Mouse (Mus musculus) layer of hippocampus, postnatal 10 days (tissue): ENCODE results near the gene Hfe2. TPM values are rescaled to one million over a fixed set of nuclear protein-coding genes. Genes with fewer than 3 reads are reported as not detected.

Source experiments
- DNase-seq, 2 experiments: peaks; one replicate each; pipeline ENCODE4 v3.0.0; 2021; ENCODE audit warnings: low spot score in 2 of 2
- total RNA-seq, 2 experiments: library from RNA; stranded (reverse); gene quantifications; 2 replicates each; pipeline ENCODE4 v1.2.3; 2021

The Hfe2 gene
- total RNA-seq, 2 experiments from 2014 or later: 0.41 to 0.49 TPM

DNA sequence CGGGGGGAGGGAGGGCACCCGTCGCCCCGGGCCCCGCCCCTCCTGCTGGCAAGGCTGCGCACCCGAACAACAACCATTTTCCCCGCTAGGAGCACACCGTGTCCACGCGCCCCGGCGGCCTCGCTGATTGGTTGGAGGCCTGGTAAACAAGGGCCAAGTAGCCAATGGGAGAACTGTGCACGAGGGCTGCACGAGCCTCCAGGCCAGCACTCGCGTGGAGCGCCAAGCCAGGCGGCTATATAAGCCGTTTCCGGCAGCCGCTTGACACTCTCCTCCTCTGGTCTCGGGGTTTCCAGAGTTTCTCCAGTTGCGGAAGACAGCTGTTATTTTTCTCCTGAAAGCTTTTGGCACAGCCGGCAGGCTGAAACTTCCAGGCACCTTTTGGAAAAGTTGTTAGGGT, 32.7 kb downstream of the Hfe2 start, which contains the start of gene Txnip:
Gene Txnip, plus strand, starts transcription at position 264 of the 400 bp plus-strand sequence.
- peak; percentile 98 to 99 for DNase-seq

DNA sequence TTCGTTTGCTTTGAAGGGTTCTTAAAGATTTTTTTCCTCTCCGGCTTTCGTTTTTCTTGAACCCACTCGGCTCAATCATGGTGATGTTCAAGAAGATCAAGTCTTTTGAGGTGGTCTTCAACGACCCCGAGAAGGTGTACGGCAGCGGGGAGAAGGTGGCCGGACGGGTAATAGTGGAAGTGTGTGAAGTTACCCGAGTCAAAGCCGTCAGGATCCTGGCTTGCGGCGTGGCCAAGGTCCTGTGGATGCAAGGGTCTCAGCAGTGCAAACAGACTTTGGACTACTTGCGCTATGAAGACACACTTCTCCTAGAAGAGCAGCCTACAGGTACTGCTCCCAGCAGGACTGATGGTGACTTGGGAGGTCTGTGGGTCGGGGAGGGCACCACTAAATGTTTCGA, 33.2 kb downstream of the Hfe2 start:
- DNase-seq: no peak

DNA sequence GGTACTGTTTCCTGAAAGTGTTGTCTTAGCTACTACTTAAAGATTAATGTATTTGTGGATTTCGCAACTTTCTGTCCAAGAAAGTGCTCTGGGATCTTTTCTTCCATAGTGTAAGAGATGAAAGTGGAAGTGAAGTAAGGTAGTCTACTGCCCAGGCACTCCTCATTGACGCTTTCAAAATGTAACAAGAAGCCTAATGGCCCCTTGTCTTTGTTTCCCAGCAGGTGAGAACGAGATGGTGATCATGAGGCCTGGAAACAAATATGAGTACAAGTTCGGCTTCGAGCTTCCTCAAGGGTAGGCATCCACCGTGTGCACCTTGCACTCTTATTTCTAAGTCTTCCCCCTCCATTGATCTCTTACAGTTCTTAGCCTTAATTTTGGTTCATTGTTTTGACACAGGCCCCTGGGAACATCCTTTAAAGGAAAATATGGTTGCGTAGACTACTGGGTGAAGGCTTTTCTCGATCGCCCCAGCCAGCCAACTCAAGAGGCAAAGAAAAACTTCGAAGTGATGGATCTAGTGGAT, 33.8 kb downstream of the Hfe2 start:
- no peak for DNase-seq

DNA sequence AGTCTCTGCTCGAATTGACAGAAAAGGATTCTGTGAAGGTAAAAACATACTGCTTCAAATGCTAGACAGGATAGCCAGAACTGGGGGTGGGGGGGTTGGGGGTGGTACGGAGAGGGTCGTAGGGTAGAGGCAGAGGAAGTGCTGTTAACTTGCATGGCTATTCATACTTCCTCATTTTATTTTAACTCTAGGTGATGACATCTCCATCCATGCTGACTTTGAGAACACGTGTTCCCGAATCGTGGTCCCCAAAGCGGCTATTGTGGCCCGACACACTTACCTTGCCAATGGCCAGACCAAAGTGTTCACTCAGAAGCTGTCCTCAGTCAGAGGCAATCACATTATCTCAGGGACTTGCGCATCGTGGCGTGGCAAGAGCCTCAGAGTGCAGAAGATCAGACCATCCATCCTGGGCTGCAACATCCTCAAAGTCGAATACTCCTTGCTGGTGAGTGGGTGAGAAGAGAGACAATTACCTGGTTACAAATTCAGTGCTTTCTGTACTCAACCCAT, 34.5 kb downstream of the Hfe2 start:
- no peak for DNase-seq

DNA sequence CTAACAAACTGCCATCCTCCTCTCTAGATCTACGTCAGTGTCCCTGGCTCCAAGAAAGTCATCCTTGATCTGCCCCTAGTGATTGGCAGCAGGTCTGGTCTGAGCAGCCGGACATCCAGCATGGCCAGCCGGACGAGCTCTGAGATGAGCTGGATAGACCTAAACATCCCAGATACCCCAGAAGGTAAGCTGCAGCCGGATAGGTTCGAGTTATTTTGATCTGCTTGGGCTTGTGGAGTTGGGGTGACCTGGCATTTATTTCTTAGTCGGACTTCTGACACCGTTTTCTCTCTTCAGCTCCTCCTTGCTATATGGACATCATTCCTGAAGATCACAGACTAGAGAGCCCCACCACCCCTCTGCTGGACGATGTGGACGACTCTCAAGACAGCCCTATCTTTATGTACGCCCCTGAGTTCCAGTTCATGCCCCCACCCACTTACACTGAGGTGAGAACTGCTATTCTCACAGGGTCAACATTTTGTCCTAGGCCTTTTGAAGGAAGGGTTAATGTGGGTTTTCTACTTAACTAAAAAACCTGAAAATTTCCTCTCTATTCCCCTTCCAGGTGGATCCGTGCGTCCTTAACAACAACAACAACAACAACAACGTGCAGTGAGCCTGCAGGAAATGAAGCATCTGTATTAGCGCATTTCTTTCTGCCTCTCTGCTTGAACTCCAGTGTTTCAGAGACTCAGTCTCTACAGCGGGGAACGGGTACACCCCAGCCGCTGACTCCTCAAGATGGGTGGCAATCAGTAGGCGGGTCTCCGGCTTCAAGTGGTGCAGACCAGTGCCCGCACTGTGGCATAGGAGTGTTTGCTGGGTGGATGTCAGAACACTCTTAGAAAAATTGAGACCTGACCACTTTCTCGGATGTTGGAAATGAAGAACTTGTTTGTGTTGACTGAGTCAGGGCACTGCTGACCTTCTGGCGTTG, 35.2 kb downstream of the Hfe2 start:
- DNase-seq: no peak

DNA sequence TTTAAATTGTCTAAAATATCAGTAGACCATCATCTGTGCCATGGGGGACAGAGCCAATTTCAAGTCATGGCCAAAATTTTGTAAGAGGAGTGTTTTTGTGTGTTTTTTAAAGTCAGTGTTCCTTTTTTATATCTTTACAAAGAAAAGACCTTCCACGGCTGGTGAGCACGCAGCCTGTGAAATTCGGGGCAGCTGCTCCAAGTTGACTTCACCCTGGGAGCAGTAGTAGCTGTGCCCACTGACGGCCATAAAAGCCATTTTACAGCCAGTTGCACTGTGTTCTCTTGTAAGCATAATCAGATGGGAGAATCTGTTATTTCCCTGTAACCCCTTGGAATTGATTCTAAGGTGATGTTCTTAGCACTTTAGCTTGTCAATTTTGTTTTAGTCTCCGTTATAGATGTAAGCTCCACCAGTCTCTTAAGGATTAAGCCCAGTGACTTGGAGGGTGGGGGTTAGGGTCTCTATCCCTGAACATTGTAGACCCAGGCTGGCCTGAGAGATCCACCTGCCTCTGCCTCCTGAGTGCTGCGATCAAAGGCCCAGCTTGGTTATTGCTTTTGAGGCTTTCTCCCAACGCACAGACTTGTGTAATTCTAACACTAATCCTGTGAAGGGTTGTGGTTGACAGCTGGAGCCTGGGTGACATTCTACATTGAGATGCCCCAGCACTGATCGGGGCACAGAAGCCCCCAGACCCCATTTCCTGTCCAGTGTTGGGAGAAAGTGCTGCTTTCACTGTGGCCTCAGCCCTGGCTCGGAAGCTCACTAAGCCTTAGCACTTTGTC, 36.1 kb downstream of the Hfe2 start:
- DNase-seq: no peak

DNA sequence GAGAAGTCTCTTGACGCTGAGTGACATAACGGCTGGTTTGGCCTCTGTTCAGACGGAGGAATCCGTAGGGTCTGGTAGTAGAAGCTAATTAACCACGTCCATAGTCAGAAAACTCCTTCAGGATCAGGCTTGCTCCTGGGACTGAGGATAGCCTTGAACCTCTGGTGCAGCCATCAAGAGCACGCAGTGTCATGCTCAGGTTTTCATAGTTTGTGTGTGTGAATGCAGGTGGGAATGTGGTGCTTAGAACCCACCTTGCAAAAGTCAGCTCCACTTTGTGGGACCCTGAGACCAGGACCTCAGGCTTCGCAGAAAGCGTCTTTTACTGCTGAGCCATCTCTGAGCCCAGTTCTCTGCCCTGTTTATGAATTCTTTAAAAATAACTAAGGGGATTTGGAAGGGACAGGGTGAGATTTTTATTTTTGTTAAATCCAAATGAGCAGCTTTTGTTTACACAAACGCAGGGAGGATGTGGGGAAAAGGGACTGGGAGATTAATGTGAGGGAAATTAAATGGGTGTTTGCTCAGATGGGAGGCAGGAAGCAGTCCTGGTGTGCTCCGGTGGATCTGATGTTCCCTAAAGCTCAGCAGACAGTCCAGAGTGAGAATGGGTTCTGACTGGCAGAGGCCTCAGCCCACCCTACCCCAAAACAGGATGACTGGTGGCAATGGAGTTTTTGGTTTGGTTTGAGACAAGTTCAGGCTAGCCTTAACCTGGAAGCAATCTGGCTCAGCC, 37.1 kb downstream of the Hfe2 start:
- no peak for DNase-seq

DNA sequence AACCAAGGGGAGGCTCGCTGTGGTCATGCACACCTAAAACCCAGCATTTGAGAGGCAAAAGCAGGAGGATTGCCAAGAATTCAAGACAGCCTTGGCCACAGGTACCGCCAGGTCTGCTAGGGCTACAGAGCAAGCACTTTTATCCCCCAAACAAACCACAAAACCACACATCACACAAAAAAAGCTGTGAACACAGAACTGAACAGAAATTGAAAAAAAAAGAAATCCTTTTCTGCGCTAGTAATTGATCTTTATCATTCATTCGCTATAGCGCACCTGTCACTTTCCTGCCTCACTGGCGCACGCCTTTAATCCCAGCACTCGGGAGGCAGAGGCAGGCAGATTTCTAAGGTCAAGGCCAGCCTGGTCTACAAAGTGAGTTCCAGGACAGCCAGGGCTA, 38.3 kb downstream of the Hfe2 start:
- DNase-seq: no peak

DNA sequence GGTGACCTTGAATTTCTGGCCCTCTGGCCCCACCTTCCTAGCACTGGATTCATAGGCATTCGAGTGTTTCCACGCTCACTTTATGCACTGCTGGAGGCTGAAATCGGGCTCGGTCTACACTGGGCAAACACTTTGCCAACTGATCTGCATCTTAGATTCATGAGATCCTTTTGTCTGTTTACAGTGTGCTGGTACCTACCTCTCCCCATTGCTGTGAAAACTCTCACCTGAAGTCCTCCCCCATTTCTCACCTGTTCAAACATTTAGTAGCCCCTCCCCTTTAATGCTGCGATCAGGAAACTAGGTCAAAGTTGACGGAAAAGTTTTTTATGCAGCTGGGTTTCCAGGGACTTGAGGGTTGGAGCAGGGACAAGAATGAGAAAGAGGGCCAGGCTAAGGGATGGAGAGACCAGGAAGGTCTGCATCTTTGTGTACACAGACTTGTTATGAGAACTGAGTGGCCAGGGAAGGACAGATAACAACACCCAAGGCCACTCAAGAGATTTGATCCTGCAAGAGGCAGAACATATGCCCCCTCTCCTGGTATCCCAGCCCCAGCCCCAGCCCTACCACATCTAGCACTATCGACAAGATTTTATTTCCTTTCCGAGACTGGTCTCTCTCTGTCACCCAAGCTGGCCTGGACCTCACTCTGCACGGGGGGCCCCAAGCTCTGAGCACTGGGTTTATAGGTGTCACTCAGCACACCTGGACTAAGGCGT, 39.1 kb downstream of the Hfe2 start:
- no peak for DNase-seq

DNA sequence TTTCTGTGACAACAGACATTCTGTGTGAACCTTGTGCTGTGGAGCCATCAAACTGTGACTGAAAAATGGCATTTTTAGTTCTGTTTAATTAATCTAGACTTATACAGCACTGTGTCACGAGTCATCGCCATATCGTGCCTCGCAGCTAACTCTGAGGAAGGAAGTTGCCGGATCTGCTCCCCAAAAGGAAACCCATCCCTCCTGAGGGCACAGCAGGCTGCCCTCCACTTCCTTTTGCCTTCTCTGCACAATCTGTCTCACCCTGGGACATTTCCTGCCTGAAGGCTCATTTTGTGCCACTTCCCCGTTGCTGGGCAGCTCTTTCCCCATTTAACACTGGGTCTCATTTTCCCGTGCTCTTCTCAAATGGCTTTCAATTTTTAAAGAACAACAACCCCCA, 39.7 kb downstream of the Hfe2 start:
- no peak for DNase-seq

DNA sequence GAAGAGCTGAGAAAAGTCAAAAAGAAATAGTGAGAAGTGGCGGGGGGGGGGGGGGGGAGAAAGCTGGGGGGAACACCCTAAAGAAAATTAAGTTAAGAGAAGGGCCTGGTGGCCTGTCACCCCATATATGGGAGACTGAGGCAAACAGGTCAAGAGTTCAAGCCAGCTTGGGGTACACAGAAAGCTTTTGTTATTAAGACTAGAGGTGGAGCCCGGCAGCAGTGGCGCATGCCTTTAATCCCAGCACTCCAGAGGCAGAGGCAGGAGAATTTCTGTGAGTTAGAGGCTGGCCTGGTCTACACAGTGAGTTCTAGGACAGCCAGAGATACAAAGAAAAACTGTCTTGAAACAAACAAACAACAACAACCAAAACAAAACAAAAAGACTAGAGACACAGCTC, 40.1 kb downstream of the Hfe2 start:
- no peak for DNase-seq

DNA sequence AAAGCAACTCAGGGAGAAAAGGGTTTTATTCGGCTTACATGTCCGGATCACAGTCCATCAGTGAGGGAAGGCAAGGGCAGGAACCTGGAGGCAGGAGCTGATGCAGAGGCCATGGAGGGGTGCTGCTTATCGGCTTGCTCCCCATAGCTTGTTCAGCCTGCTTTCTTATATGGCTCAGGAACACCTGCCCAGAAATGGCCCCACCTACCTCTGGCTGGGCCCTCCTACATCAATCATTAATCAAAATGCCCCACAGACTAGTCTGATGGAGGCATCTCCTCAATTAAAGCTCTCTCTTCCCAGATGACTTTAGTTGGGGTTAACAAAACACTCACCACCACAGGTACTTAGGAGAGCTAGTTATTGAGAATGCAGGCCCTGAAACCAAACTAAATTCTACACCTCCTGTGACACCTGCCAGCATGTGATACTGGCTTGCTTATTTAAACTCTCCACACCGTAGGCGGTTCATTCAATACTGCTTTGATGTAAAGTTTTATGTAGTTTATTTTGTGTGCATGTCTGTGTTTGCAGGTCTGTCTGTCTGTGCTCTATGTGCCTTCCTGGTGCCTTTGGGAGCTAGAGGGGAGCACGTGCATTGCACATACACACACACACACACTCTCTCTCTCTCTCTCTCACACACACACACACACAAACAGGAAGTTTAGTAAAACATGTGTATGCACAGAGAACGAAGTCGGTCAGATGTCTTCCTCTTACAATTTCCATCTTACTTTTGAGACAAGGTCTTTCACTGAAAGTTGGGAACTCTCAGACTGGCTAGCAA, 41.9 kb downstream of the Hfe2 start:
- DNase-seq: no peak

DNA sequence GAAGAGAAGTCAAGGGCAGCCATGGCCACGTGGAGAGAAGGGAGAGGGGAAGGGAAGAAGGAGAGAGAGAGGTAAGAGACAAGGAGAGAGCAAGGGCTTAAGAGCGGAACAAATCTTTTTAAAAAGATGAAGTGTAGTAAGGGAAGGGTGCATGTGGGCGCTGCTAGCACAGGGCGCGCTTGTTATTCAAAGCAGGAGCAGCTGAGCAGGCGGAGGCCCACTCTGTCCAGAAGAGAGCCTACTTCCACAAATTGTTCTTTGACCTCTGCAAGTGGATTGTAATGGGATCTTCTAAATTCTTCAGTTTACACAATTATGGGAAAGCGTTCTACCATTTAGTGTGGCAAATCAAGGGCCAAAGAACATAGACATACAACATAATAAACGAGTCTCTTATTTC, 43.6 kb downstream of the Hfe2 start:
- no peak for DNase-seq

DNA sequence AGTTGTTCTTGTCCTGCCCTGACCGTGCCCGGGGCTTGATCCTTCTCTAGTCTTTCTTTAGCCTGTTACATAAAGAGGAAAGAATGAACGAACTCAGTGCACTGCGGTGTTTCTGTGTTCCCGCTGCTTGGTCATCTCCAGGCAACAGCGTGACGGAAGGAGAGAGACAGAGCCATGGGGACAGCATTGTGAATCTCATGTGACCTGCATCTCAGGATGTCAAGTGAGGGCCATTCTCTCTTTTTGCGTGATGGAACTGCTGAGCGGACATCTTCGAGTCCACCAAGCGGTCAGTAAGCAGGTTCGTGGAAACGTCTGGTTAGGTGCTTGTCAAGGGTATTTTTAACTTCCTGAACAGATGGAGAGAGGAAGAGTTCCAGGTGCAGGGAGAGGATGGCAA, 44.5 kb downstream of the Hfe2 start:
- no peak for DNase-seq

DNA sequence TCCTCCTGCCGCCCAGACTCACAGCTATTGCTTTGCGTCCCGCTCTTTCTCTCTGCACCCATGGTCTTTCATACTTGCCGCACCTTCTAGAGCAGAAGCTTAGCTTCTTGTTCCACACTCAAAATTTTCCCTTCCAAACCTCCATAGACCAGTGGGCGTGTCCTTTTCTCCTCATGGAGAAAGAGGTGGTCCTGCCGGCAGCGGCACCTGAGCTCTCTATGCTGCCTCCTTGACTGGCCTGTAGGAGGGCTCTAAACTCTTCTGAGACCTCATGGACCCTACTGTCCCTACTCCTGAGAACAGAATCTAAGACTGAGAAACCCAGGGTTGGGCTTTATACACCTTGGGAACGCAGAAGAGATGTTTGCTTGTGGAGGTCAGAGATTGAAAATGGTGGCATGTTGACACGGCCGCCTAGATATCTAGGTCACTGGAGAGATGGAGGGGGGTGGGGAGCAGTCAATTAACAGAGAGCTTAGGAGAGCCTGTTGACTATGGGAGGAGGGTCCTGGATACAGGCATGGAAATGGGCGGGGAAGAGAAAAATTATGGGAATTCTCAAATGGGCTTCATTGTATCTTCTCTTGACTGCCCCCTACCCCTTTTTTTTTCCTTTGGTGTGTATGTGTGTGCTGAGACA, 45.1 kb downstream of the Hfe2 start:
- DNase-seq: no peak

DNA sequence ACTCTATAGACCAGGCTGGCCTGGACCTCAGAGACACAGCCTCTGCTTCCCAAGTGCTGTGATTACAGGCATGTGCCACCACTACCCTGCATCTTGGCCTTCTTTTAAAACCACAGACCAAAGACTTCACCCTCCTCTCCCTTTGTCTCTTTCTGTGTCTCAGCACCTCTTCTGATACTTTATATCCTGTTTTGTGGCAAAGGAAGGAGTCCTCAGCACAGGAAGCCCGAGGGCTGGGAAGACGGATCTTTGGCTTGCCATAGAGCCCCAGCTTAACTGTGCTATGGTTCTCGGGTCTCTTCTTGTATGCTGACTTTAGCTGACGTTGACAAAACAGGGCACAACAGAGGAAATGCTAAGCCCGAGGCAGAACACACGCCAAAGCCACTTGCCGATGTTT, 45.7 kb downstream of the Hfe2 start:
- DNase-seq: no peak

DNA sequence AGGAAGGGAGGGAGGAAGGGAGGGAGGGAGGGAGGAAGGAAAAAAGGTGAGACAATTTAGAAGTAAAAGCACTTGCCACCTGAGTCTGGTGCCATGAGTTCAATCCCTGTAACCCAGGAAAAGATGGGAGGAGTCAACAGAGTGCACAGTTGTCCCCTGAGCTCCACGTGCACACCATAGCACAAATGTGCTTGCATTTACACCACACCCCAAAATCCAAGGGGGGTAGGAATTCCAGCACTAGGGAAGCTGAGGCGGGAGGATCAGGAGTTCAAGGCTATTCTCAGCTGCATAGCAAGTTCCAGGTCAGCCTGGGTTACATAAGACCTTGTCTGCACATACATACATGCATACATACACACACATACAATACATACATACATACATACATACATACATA, 46.4 kb downstream of the Hfe2 start:
- DNase-seq: no peak

DNA sequence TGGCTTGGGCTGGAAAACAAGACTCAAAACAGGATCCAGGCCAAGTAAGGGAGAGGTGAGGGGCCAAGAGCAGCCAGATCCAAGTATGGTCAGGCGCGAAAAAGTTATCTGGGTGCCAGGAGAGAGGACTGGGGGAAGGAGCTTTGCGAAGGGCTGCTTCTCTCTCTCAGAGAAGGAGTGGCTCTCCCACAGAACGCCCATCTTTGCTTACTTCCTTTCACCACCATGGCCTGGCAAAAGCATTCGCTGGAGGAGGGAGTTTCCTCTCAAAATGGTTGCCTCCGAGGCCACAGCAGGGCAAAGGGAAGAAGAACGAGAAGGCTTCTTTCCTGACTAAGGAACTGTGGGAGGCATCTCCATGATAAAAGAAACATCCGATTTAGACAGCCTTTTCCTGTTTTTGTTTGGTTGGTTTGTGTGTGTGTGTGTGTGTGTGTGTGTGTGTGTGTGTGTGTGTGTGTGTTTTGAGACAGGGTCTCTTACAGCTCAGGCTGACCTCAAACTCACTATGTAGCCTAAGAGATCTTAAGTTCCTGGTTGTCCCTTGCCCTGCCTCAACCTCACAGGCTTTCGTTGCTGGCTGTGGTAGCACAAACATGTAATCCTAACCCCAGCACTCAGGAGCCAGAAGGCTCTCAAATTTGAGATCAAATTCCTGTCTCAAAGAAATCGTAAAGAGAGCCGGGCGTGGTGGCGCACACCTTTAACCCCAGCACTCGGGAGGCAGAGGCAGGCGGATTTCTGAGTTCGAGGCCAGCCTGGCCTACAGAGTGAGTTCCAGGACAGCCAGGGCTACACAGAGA, 47.1 kb downstream of the Hfe2 start:
- no peak for DNase-seq
